Mouse (Mus musculus): ENCODE measurements around the gene Rpl10a. TPM values are rescaled to one million over a fixed set of nuclear protein-coding genes. Genes with fewer than 3 reads are reported as not detected.
"Not testable (repeated sequence)": the region's sequence is repeated elsewhere in the genome, so short reads cannot be mapped to it uniquely, and the experiment has no call there.

The Rpl10a gene
- total RNA-seq, 2 experiments from 2014 or later: 322 to 334 TPM

DNA sequence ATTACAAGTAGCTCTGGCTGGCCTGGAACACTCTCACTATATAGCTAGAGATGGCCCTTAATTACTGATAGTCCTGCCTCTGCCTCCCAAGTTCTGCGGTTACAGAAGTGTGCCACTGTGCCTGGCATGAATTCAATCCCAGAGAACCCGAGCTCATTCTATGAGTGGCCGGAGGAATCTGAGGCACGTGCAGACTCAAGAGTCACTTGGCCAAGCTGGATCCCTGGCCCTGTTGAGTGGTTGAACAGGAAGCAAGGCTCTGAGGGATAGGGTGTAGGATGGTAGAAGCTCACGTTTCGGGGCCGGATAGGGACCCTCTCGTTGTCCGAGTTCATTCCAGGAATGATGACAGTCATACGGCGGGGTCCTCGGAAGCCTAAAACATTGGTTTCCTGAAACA is 27.6 kb downstream of the Rpl10a start:
- DNase-seq (ENCODE audit: low spot score in 2 of 2): no peak

DNA sequence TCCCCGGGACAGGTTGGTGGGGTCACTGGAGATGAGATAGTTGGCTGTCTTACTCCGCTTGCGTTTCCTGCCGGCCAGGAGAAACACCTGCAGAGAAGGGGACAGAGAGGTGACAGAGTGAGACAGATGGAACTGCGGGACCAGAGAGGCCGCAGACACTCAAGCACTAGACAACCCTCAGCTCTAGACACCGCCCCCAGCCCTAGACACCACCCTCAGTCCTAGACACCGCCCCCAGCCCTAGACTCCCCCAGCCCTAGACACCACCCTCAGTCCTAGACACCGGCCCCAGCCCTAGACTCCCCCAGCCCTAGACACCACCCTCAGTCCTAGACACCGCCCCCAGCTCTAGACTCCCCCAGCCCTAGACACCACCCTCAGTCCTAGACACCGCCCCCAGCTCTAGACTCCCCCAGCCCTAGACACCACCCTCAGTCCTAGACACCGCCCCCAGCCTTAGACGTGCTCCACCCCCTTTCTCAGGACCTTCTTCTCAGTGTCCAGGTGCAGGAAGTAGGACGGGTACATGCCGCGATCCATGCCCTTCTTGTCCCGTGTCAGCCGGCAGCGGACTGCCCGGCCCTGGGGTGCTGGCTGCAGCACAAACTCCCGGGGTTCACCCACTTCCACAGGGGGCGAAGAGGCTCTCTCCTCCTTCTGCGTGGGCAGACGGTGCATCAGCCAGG is 30.4 kb downstream of the Rpl10a start:
- not testable (repeated sequence) for DNase-seq (ENCODE audit: low spot score in 2 of 2)

DNA sequence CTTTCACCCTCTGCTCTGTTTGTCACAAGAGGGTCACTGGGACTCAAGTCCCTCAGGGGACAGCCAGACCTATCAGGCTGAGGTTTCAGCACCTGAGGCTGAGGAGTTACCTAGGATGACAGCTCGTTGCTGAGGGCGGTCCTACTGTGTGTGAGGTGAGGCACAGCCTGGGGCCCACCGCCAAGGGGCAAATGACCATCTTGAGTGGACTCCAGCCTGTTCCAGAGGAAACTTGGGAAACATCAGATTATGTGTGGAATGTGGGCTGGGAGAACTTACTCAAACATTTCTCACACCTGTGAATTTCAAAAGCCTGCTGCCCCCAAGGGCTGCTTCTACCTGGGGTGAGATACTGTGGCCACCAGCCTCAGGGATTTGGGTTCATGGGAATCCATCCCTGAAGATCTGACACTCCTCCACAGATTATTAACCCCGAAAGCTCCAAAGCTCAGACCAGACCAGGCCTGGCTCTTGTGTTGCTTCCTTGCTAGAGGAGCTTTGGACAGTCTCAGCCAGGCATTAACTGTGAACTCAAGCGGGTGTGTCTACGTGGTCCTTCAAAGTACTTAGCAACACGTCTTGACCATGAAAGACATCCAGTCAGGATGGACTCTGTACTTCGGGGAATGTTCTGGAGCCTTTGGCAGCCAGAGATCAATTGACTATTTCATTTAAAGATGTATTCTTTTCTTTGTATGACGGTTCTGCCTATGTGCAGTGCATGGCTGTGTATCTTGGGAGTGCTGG is 32.4 kb downstream of the Rpl10a start:
- no peak for DNase-seq (ENCODE audit: low spot score in 2 of 2)

DNA sequence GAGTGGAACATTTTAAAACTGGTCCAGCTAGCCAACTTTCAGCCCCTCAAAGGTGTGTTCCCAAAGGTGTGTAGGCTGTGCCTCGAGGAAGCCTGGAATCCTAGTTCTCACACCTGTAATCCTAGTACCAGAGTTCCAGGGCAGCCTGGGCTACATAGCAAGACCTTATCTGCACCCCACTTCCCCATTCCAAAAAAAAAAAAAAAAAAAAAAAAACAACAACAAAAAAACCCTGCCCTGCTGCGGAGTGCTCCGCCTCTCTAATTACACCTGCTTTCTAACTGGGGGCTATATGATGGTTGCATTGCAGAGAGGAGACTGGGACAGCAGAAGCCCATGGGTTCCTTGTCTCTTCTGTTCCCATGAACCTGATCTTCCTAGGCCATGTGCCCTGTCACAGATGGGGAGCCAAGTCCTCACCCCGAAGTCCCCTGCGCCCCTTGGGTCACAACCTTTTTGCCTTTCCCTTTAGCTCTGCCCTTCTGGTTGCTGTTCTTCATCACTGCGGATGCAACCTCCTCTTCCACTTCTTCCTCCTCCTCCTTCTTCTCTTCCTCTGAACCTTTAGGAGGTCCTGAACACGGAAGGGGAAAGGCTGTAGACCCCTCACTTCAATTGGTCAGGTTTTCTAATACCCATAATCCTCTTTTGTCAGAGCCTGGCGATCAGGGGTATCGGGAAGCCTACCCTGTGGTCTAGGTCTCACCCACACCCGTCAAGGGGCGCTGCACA is 33.8 kb downstream of the Rpl10a start:
- no peak for DNase-seq (ENCODE audit: low spot score in 2 of 2)

DNA sequence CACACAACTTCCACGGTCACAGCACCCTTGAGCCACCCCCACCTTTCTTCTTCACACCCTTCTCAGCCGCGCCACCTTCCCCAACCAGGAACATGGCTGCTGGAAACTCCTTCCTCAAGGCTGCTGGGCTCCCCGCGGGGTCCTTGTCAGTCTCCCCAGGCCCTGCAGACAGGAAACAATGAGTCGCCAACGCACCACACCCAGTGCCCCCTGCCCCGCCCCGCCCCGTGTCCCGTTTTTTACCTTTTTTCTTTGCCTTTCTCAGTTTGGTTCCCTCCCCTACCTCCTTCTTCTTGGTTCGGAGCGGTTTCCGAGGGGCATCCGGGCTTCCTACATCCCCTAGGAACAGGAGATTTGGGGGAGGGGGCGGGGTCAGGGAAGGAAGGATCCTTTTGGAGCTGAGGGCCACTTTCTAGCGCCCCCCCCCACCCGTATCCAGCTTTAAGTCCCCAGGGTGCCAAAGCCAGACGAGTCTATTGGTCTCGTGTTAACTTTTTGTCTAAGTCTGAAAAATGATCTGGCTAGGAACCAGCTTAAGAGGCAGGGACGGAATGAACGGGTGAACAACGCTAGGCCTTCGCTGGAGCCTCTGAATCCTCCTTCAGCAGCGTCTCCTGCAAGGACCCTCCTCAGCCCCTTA is 34.5 kb downstream of the Rpl10a start:
- no peak for DNase-seq (ENCODE audit: low spot score in 2 of 2)

DNA sequence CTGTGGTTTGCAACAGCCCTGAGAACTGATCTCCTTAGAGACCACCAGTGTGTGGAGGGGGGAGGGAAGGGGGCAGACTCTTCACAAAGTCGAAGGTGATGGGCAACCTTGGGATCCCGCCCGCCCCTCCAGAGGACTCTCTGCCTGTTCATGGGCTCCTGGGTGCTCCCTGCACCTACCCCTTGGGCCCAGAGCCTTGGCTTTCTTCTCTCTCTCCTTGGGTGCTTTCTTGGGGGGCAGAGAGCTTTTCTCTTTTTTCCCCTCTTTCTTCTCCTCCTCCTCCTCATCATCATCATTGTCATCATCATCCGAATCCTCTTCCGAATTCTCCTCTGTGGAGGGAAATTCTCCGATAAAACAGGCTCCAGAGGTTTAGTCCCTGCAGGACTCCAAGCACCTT is 35.2 kb downstream of the Rpl10a start:
- DNase-seq (ENCODE audit: low spot score in 2 of 2): no peak

DNA sequence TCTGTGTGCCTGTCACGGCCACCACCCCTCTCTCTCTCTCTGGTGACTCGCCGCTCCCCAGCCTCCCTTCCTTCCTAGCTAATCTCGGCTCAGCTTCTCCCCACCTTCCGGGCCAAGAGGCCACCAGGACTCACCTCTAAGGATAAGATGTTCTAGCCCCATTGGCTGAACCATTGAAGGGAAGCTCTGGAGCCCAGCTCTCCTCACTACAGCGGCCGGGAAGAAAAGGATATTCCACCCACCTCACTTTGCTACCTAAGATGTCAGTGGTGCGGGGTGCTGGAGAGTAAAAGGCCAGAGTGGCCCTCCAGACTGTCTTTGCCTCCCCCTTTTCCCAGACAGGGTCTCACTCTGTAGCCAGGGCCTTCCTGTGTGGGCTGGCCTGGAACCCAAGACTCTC is 36.9 kb downstream of the Rpl10a start, which contains the start of gene Tulp1:
Tulp1 (minus strand) TSS at position 101 of the 400 bp plus-strand sequence.
- DNase-seq (ENCODE audit: low spot score in 2 of 2): no peak

DNA sequence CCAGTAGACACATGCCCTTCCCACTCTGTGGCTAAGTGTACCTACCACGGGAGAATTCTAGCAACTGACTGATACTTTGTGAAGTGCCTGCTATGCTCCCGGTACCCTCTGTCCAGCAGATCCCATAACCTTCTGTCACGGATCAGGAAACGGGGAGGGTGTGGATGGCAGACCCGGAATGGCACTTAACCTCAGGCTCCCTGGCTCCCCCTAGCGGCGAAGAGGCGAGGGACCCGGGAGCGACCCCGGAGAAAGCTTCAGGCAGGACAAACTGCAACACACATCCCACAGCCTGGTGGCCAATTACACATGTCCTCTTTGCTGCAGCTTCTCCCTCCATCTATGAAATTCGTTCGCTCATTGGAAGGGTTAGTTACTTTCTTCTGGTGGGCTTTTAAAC is 40.2 kb downstream of the Rpl10a start:
- DNase-seq (ENCODE audit: low spot score in 2 of 2): peak; percentile 52 to 69

DNA sequence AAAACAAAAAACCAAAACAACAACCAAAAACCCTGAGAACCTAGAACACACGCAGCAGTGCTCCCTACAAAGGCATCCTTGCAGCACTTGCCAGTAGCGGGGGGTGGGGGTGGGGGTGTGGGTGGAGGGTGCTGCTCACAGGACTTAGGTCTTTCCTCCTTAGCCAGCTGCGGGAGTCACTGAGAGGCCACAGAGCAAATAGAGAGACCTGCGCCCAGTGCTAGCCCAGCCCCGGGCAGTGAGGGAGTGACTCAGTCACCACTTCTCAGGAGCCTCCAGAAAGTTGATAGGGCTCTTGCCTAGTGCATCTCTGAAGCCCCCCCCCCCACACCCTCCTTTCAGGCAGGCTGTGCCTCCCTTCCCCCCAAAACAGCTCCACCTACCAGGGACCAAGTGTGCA is 40.8 kb downstream of the Rpl10a start:
- no peak for DNase-seq (ENCODE audit: low spot score in 2 of 2)

DNA sequence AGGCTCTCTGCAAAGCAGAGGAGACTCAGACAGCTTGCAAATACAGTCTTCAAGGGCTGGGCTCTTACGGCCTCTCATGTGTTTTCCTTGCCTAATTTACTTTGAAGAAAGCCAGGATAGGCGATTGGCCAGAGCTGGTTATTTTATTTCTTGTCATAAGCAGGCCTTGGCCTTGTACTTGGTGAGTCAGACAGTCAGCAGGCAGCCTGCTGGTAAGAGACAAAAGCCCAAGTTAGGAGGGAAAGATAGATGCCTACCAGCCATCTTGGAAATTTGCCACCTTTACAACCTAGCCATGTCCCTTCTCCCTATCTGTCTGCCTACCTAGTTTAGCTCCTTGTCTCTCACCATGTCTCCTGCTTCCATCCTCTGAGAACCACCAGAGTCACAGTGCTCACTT is 43.0 kb downstream of the Rpl10a start:
- DNase-seq (ENCODE audit: low spot score in 2 of 2): no peak

DNA sequence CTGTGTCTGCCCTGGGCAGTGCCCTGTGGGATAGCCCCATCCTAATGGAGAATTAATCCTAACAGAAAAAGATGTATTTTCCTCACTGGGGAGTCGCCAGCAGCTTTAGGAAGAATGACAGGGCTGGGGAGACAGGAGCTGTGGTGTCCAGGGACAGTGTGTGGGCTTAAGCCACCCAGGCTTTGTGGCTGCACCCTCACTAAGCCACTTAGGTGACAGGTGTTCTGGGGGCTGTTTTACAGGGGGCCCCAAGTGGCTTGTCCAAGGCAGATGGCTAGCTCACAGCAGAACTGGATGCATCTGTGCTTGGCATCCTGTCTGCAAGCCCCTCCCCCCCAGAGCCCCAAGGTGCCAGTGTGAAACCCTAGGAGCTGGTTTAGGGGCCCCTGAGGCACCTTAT is 43.7 kb downstream of the Rpl10a start:
- no peak for DNase-seq (ENCODE audit: low spot score in 2 of 2)

DNA sequence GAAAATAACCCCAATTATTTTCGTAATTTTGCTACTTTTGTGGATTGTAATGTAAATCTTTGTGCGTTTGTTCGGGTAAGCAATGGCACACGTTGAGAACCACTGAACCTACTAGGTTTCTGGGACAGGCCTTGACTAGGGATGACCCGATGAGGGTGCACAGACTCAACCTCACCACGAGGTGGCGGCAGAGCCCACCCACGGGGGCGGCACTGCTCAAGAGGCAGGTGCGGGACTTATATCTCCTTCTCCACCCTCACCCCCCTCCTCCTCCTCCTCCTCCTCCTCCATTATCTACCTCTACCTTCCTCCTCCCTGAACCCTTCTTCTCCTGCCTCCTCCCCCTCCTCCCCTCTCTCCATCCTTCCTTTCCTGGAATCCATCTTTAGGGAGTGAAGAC is 45.5 kb downstream of the Rpl10a start:
- peak in 1 of 2 experiments; percentile 18 for DNase-seq (ENCODE audit: low spot score in 2 of 2)

DNA sequence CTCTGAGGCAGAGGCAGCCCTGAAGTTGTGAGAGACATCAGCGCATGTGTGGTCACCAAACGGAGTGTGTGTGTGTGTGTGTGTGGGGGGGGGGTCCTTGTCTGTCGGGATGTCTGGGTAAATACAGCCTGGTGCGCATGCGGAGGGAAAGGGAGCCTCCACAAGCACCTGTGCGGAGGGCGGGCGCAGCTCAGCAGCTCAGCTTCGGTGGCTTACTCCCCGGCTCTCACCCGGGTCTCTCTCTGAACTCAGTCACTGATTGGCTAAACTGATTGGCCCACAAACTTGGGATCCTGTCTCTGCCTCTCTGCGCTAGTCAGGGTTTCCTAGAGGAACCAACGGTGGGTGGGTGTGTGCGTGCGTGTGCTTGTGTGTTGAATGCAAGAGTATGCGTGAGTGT is 46.2 kb downstream of the Rpl10a start:
- DNase-seq (ENCODE audit: low spot score in 2 of 2): no peak

DNA sequence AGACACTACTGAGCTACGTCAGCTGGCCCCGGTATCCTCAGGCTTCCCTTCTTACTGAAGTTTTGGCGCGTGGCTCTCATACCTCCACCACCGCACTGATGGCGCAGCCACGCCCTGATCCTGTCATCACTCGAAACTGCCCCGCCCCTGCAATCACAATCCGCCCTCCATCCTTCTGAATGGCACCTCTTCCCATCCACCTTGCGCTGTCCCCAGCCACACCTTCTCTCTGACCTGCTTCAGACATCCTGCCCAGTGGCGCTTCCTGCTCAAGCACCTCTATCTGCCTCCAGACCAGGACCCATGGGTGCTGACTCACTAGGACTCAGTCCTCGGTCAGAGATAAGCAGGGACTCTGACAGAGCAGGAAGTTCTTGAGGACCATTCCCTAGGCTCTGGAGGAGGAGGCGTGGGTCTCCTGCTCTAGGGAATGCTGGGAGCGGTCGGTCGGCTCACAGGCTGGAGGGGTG is 47.4 kb downstream of the Rpl10a start:
- DNase-seq (ENCODE audit: low spot score in 2 of 2): no peak

DNA sequence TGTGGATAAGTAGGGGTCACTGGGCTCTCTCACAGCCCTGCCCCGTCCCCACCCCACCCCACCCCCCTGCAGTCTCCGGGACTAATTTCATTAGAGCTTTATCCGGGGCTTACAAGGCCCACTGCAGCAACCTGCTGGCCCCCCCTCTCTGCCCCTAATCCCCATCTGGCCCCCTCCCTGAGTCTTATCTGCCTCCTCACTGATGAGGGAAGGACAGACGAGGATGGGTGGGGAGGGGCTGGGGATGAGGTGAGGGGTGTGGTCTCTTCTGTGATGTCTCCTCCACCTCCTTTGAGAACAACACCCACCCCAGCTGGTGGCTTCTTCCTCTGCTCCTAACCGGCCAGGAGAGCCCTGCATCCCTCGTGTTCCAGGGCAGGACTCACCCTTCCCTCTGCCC is 52.0 kb downstream of the Rpl10a start:
- no peak for DNase-seq (ENCODE audit: low spot score in 2 of 2)

Other genes with a start within 250 kb of the Rpl10a start
- 1 to 10 TPM in 1 of 2 experiments, under 1 TPM in 1; 0.68 to 1.1 TPM for gene Tcp11, start 247.8 kb upstream of the Rpl10a start, total RNA-seq (2021)
- 1 to 10 TPM; 2.8 to 2.9 TPM for gene Scube3, start 186.3 kb upstream of the Rpl10a start, total RNA-seq (2021)
- 100 to 1,000 TPM; 111 to 116 TPM for gene Zfp523, start 151.3 kb upstream of the Rpl10a start, total RNA-seq (2021)
- gene Def6, start 120.7 kb upstream of the Rpl10a start, total RNA-seq (2021): 1 to 10 TPM; 3.1 to 4.1 TPM
- gene Ppard, start 95.8 kb upstream of the Rpl10a start, total RNA-seq (2021): 10 to 100 TPM; 27.9 to 28.6 TPM
- 10 to 100 TPM; 25.4 to 25.5 TPM for gene Fance, start 15.0 kb upstream of the Rpl10a start, total RNA-seq (2021)
- 1 to 10 TPM; 2.3 to 2.5 TPM for gene Tead3, start 22.3 kb downstream of the Rpl10a start, total RNA-seq (2021)
- gene Tulp1, start 36.8 kb downstream of the Rpl10a start, total RNA-seq (2021): not detected
- gene Fkbp5, start 189.1 kb downstream of the Rpl10a start, total RNA-seq (2021): 10 to 100 TPM; 37.8 to 42.8 TPM
- gene Armc12, start 202.3 kb downstream of the Rpl10a start, total RNA-seq (2021): not detected
- not detected for gene Clpsl2, start 220.9 kb downstream of the Rpl10a start, total RNA-seq (2021)
- not detected for gene Clps, start 232.3 kb downstream of the Rpl10a start, total RNA-seq (2021)
- gene Lhfpl5, start 247.2 kb downstream of the Rpl10a start, total RNA-seq (2021): 1 to 10 TPM; 3.6 to 4.1 TPM